Mouse (Mus musculus): ENCODE data around the gene Ostm1. TPM values are rescaled to one million over a fixed set of nuclear protein-coding genes. Genes with fewer than 3 reads are reported as not detected.
A peak's percentile ranks its signal among the peaks of the same experiment; 100 is the strongest.

Ostm1 gene
- polyA plus RNA-seq, 1 experiment from 2014 or later: 27.1 TPM

DNA sequence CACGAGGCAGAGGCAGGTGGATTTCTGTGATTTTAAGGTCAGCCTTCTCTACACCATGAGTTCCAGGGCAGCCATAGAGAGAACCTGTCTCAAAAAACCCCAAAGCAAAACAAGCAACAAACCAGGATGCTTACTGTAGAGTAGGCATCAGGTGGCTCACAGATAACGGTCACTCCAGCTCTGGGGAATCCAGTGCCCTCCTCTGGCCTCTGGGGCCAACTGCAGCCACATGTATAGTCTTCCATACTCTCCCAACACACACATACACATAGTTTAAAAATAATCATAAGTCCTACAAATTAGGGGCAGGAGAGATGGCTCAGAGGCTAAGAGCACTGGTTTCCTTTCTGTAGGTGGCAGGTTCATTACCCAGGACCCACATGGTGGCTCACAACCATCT, 109.9 kb downstream of the Ostm1 start:
- H3K4me2 ChIP-seq: no peak overlapping the region
- no peak overlapping the region for H3K9ac ChIP-seq (ENCODE audit: low read depth, low read length)
- H3K27ac ChIP-seq (ENCODE audit: low read depth, low read length): no peak overlapping the region
- no peak overlapping the region for H3K4me3 ChIP-seq (ENCODE audit: low read depth, low read length)
- no peaks in the 10 kb centered on the region for H3K27me3 ChIP-seq (ENCODE audit: control insufficient read depth, insufficient read depth, low read length)
- H3K9me3 ChIP-seq (replicated peaks; ENCODE audit: control insufficient read depth, low read length): no peaks in the 10 kb centered on the region
- no peak for ATAC-seq (replicated peaks; ENCODE audit: insufficient number of reproducible peaks, low FRiP score, low TSS enrichment)
- WGBS (ENCODE audit: insufficient replicate concordance): 63% methylated on average over 2 of the region's 2 CpGs
- no peaks in the 10 kb centered on the region for H3K4me1 ChIP-seq (ENCODE audit: control insufficient read depth, insufficient read depth, low read length)
- H3K36me3 ChIP-seq (ENCODE audit: control insufficient read depth, insufficient read depth, low read length): no peaks in the 10 kb centered on the region

DNA sequence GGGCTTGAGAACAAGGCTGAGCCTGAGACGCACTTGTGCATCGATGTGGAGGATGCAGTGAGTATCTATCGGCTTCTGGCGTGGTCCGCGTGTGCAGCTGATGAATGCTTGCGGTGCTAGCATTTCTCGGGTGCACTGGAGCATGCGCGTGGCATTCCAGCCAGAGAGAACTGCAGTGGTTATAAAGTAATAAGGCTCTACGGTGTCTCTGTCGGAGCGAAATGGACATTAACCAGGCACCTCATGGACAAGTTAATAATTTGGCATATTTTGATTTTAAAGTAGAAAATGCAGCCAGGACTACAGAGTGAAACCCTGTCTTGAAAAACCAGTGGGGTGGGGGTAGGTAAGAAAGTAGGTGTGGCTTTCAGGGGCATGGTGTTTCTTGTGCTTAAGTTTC, 112.7 kb downstream of the Ostm1 start:
- Histone ChIP-seq H3K27ac (ENCODE audit: low read depth, low read length) (no peak overlapping the region), H3K4me3 (ENCODE audit: low read depth, low read length) (no peak overlapping the region), H3K9me3 (replicated peaks; ENCODE audit: control insufficient read depth, low read length) (no peaks in the 10 kb centered on the region), H3K4me1 (ENCODE audit: control insufficient read depth, insufficient read depth, low read length) (no peaks in the 10 kb centered on the region), H3K36me3 (ENCODE audit: control insufficient read depth, insufficient read depth, low read length) (no peaks in the 10 kb centered on the region), H3K4me2 (no peak overlapping the region), H3K27me3 (ENCODE audit: control insufficient read depth, insufficient read depth, low read length) (no peaks in the 10 kb centered on the region), H3K9ac (ENCODE audit: low read depth, low read length) (no peak overlapping the region)
- 88% methylated on average over 13 of the region's 13 CpGs for WGBS (ENCODE audit: insufficient replicate concordance)
- ATAC-seq (replicated peaks; ENCODE audit: insufficient number of reproducible peaks, low FRiP score, low TSS enrichment): no peak

DNA sequence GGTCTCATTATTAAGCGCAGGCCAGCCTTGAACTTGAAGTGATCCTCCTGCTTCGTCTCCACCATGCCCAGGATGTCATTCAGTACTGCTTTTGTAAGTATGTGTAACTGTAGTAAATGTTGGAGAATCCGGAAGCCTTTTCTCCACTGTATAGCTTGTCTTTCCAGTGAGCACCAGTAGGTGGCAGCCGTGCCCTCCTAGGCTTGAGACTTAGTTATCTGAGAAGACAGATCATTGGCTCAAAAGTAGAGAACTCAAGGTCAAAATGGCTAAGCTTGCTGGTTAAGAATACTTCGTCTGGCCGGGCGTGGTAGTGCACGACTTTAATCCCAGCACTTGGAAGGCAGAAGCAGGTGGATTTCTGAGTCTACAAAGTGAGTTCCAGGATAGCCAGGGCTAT, 113.4 kb downstream of the Ostm1 start:
- Histone ChIP-seq H3K4me1 (ENCODE audit: control insufficient read depth, insufficient read depth, low read length) (no peaks in the 10 kb centered on the region), H3K36me3 (ENCODE audit: control insufficient read depth, insufficient read depth, low read length) (no peaks in the 10 kb centered on the region), H3K9ac (ENCODE audit: low read depth, low read length) (no peak overlapping the region), H3K27me3 (ENCODE audit: control insufficient read depth, insufficient read depth, low read length) (no peaks in the 10 kb centered on the region), H3K4me2 (no peak overlapping the region), H3K9me3 (replicated peaks; ENCODE audit: control insufficient read depth, low read length) (no peaks in the 10 kb centered on the region), H3K27ac (ENCODE audit: low read depth, low read length) (no peak overlapping the region), H3K4me3 (ENCODE audit: low read depth, low read length) (no peak overlapping the region)
- 26% methylated on average over 8 of the region's 8 CpGs for whole genome bisulfite sequencing (ENCODE audit: insufficient replicate concordance)
- no peak for ATAC-seq (replicated peaks; ENCODE audit: insufficient number of reproducible peaks, low FRiP score, low TSS enrichment)

DNA sequence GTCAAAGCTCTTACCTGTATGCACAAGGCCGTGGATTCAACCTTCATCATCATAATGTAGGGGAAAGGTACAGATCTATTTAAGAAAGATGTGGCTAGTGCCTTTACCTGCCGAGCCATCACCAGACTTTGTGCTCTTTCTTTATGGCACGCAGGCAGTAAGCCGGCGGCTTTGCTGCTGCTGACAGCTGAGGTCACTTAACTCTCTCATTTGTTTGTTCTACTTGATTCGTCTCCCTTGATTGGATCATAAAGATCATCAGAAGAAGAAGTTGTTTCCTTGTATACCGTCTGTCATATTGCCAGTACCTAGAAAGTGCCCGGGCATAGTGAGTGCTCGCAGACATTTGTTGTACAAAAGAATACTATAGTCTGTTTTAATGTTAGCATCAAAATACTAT, 114.8 kb downstream of the Ostm1 start:
- Histone ChIP-seq H3K9me3 (replicated peaks; ENCODE audit: control insufficient read depth, low read length) (no peaks in the 10 kb centered on the region), H3K4me2 (no peak overlapping the region), H3K4me3 (ENCODE audit: low read depth, low read length) (no peak overlapping the region), H3K27me3 (ENCODE audit: control insufficient read depth, insufficient read depth, low read length) (no peaks in the 10 kb centered on the region), H3K9ac (ENCODE audit: low read depth, low read length) (no peak overlapping the region), H3K27ac (ENCODE audit: low read depth, low read length) (no peak overlapping the region), H3K4me1 (ENCODE audit: control insufficient read depth, insufficient read depth, low read length) (no peaks in the 10 kb centered on the region), H3K36me3 (ENCODE audit: control insufficient read depth, insufficient read depth, low read length) (no peaks in the 10 kb centered on the region; the same call in 1 of the 2 replicates)
- 90% methylated on average over 9 of the region's 9 CpGs for WGBS (ENCODE audit: insufficient replicate concordance)
- ATAC-seq (replicated peaks; ENCODE audit: insufficient number of reproducible peaks, low FRiP score, low TSS enrichment): no peak

DNA sequence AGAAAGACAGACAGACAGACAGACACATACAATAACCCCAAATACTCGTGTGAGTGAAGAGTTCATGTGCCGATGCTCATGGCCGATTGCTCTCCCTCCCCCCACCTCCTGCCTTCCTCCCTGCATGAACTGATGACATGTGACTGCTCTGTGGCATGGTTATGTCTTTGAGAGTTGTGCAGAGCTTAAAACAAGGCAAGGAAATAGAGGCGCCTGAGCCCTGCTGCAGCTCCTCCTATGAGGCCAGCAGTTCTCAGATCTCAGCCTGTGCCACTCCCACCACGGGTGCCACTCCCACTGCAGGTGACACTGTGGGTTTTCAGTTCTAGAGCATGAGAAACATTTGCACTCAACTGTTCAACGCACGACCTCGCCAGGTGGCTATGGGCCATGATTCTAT, 115.4 kb downstream of the Ostm1 start:
- no peak overlapping the region for H3K4me2 ChIP-seq
- H3K9ac ChIP-seq (ENCODE audit: low read depth, low read length): no peak overlapping the region
- 83% methylated on average over 8 of the region's 8 CpGs for WGBS (ENCODE audit: insufficient replicate concordance)
- no peak overlapping the region for H3K27ac ChIP-seq (ENCODE audit: low read depth, low read length)
- no peak overlapping the region for H3K4me3 ChIP-seq (ENCODE audit: low read depth, low read length)
- no peaks in the 10 kb centered on the region for H3K4me1 ChIP-seq (ENCODE audit: control insufficient read depth, insufficient read depth, low read length)
- no peaks in the 10 kb centered on the region for H3K27me3 ChIP-seq (ENCODE audit: control insufficient read depth, insufficient read depth, low read length)
- no peaks in the 10 kb centered on the region; the same call in 1 of the 2 replicates for H3K36me3 ChIP-seq (ENCODE audit: control insufficient read depth, insufficient read depth, low read length)
- H3K9me3 ChIP-seq (replicated peaks; ENCODE audit: control insufficient read depth, low read length): no peaks in the 10 kb centered on the region
- no peak for ATAC-seq (replicated peaks; ENCODE audit: insufficient number of reproducible peaks, low FRiP score, low TSS enrichment)

DNA sequence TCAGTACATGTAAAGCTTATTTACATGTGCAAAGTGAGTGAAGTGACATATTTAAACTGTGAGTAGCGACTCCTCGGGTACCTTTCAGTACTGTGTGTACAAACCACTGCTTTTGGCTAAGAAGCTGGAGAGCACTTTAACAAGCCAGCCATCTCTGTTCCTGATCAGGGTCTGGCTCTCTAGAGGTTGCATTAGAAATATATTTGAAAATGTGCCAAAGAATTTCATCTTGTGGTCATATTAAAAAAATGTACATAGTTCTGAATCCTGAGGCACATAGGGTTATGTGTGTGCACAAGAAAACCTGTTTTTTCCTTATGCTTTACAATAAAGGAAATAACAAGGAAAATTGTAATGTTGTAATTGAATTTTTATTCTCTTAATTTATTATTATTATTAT, 118.5 kb downstream of the Ostm1 start:
- H3K4me3 ChIP-seq (ENCODE audit: low read depth, low read length): no peak overlapping the region
- H3K27me3 ChIP-seq (ENCODE audit: control insufficient read depth, insufficient read depth, low read length): no peaks in the 10 kb centered on the region
- ATAC-seq (replicated peaks; ENCODE audit: insufficient number of reproducible peaks, low FRiP score, low TSS enrichment): no peak
- no peak overlapping the region for H3K4me2 ChIP-seq
- WGBS (ENCODE audit: insufficient replicate concordance): 94% methylated on average over 2 of the region's 2 CpGs
- 0 out of 2 replicates have a peak, but pooled peaks cover 3% of the 10 kb centered on the region for H3K9me3 ChIP-seq (replicated peaks; ENCODE audit: control insufficient read depth, low read length)
- no peaks in the 10 kb centered on the region for H3K4me1 ChIP-seq (ENCODE audit: control insufficient read depth, insufficient read depth, low read length)
- H3K36me3 ChIP-seq (ENCODE audit: control insufficient read depth, insufficient read depth, low read length): no peaks in the 10 kb centered on the region; the same call in 1 of the 2 replicates
- H3K9ac ChIP-seq (ENCODE audit: low read depth, low read length): no peak overlapping the region
- no peak overlapping the region for H3K27ac ChIP-seq (ENCODE audit: low read depth, low read length)

DNA sequence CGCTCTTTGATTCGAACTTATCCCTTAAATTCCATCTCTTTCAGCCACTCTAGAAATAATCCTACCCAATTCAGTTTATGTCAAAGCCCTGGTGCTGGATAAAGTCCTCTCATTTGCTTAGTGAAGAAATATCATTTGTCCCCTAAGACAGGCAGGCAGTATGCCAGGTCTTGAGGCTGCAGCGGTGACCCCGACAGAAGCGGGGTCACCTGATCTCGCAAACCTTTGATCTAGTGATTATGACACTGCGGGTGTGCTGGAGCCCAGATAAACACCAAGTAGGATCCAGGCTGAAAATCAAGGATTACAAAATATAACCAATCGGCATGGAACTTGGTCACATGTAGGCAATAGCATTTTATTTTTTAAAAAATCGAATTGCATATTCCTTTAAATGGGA, 131.1 kb downstream of the Ostm1 start:
- no peak overlapping the region for H3K9ac ChIP-seq (ENCODE audit: low read depth, low read length)

DNA sequence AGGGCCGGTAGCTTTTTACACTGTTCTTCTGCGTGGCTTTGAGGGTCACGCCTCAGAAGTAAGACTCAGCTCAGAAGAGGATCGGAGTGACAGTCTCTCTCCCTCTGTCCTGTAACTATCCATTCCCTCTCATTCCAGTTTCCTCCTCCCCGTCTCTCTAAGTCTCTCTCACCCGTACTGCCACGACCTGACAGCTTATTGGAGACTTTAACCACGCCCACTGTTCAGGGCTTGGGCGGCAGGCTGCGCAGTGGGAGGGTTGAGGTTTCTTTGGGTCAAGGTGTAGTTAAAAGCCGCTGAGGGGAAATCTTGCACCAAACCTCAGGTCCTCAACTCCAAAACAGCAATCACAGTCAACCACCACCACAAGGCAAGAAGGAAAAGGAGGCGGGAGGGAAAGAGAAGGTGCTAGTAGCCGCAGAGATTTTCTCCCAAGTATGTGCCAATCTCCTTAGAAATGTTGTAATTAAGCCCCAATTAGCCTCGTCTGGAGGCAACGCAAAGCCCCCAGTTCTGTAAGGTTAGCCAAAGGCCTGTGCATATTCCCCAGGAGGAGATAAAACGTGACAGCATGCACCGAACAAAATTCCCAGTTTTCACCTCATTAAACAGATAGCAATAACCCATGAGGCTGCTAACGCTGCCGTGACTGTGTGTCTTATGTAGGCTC, 131.9 kb downstream of the Ostm1 start:
- Histone ChIP-seq H3K4me3 (ENCODE audit: low read depth, low read length) (peak overlapping the region; percentile 27), H3K4me1 (ENCODE audit: control insufficient read depth, insufficient read depth, low read length) (0 out of 2 replicates have a peak, but pooled peaks cover 3% of the 10 kb centered on the region), H3K4me2 (peak overlapping the region; percentile 61), H3K9ac (ENCODE audit: low read depth, low read length) (peak overlapping the region; percentile 34; the same call in 1 of the 2 replicates), H3K27me3 (ENCODE audit: control insufficient read depth, insufficient read depth, low read length) (no peaks in the 10 kb centered on the region; the same call in 1 of the 2 replicates), H3K36me3 (ENCODE audit: control insufficient read depth, insufficient read depth, low read length) (no peaks in the 10 kb centered on the region), H3K9me3 (replicated peaks; ENCODE audit: control insufficient read depth, low read length) (no peaks in the 10 kb centered on the region), H3K27ac (ENCODE audit: low read depth, low read length) (no peak overlapping the region)
- no peak for ATAC-seq (replicated peaks; ENCODE audit: insufficient number of reproducible peaks, low FRiP score, low TSS enrichment)
- 15% methylated on average over 19 of the region's 19 CpGs for WGBS (ENCODE audit: insufficient replicate concordance)

More for the DNA sequence above, 131.1 kb downstream of the Ostm1 start:
- ATAC-seq (replicated peaks; ENCODE audit: insufficient number of reproducible peaks, low FRiP score, low TSS enrichment): no peak
- H3K27ac ChIP-seq (ENCODE audit: low read depth, low read length): no peak overlapping the region
- no peaks in the 10 kb centered on the region for H3K36me3 ChIP-seq (ENCODE audit: control insufficient read depth, insufficient read depth, low read length)
- 0 out of 2 replicates have a peak, but pooled peaks cover 3% of the 10 kb centered on the region for H3K4me1 ChIP-seq (ENCODE audit: control insufficient read depth, insufficient read depth, low read length)
- 13% methylated on average over 9 of the region's 9 CpGs for WGBS (ENCODE audit: insufficient replicate concordance)
- H3K4me2 ChIP-seq: peak overlapping the region; percentile 61
- no peaks in the 10 kb centered on the region for H3K9me3 ChIP-seq (replicated peaks; ENCODE audit: control insufficient read depth, low read length)
- no peak overlapping the region for H3K4me3 ChIP-seq (ENCODE audit: low read depth, low read length)
- H3K27me3 ChIP-seq (ENCODE audit: control insufficient read depth, insufficient read depth, low read length): no peaks in the 10 kb centered on the region; the same call in 1 of the 2 replicates

DNA sequence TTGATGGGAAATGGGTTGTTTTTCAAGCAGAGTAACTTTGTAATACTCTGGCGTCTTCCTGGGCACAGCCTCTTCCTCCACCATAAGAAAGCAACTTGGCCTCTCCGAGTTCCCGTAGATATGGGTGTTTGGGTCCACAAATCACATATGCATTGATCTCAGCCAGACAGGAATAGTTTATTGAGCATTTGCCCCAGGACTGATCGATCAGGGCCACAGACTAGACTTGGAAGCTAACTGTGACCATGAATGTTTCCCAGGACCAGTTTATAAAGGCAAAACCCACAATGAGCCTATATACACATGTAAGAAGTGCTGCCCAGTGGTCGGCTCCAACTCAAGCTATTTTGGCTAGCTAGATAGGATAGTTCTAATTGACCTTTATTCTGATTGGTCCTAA, 138.5 kb downstream of the Ostm1 start:
- Histone ChIP-seq H3K27me3 (ENCODE audit: control insufficient read depth, insufficient read depth, low read length) (no peaks in the 10 kb centered on the region), H3K4me1 (ENCODE audit: control insufficient read depth, insufficient read depth, low read length) (no peaks in the 10 kb centered on the region), H3K27ac (ENCODE audit: low read depth, low read length) (no peak overlapping the region), H3K36me3 (ENCODE audit: control insufficient read depth, insufficient read depth, low read length) (no peaks in the 10 kb centered on the region), H3K4me3 (ENCODE audit: low read depth, low read length) (no peak overlapping the region), H3K9me3 (replicated peaks; ENCODE audit: control insufficient read depth, low read length) (no peaks in the 10 kb centered on the region), H3K9ac (ENCODE audit: low read depth, low read length) (no peak overlapping the region), H3K4me2 (no peak overlapping the region)
- ATAC-seq (replicated peaks; ENCODE audit: insufficient number of reproducible peaks, low FRiP score, low TSS enrichment): no peak
- WGBS (ENCODE audit: insufficient replicate concordance): 80% methylated on average over 5 of the region's 5 CpGs
